Mouse (Mus musculus) NIH3T3 (cell line): ENCODE data around the gene Pmm2.

Source experiments
- DNase-seq: peaks from one replicate; pipeline ENCODE4 v3.0.0-alpha.2; 2012; ENCODE audit warnings: low read depth

The Pmm2 gene

DNA sequence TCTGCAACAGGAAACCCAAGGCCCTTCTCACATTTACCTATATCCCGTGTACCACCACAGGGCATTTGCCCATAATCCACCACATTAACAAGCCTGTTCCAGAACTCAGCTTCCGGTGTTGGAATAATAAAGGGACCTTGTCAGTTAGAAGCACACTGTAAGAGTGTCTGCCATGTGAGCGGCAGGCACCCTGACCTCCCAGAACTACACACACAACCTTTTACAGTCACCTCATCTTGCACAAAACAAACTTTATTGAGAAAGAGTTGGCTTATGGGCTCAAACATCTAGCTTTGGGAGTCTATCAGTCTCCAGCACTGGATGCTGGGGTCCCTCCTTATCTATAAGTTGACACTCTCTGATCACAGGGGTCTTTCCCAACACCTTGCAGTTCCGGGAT lies 20.9 kb downstream of the Pmm2 start:
- DNase-seq, result no peak

- DNase-seq, result no peak
These were observed 21.3 kb downstream of the Pmm2 start for GRCm38 (mm10) chr16:8658764-8659163.

- DNase-seq, result no peak
These were observed 25.5 kb downstream of the Pmm2 start for GRCm38 (mm10) chr16:8663022-8663421.

DNA sequence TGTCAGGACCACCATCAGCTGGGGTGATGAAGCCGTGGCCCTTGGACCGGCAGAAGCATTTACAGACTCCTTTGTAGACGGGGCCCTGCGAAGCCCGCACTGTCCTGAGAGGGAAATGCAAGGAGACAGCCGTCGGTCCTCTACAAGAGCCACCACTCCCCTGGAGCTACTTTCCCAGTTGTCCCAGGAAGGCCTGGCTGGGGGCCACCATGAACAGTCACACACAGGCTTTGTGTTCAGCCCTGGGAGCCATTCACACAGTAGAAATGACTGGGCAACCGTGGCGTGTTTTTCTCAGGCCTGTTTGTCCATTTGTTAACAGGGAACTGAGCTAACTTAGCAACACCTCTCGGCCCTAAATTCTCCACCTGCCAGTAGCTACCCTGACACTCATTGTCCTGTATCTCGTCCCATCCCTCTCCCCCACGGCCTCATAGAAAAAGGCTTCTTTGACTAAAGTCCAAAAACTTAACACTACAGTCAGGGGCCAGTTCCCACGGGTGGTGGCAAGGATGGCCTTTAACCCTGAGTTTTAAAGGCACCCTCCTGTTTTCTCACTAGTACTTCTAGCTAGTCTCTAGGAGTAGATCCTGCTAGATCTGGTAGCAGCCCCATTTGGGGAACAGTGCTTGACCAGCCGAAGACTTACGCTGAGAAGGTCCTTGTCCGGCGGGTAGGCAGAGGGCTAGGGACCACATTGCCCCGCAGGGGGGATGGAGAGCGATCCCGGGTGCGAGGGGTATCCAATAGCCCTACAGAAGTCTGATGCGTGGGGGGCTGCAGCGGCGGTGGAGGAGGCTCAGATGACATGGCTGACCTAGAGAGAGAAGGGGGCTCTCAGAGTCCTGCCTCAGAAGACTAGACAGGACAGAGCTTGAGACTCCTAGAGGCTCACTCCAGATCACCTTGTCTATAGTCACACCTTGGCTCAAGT lies 26.4 kb downstream of the Pmm2 start:
- DNase-seq, result no peak

DNA sequence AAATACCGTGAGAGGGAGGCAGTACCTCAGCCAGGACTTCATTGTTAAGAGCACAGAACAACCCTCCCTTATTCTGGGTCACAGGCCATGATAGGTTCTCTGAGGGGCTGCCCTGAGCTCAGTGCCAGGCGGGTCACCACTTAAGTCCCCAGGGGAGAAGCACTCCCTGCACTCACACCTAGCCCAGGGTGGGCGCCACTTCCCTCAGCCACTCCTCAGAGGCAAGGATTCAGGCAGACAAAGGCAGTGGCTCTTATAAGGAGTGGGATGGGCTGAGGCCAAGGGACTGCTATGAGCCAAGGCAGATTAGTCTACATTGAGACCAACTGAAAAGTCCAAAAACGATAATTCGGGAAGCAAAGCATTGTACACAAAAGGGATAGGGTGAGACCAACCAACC lies 27.9 kb downstream of the Pmm2 start:
- DNase-seq, result no peak

GRCm38 (mm10) chr16:8666452-8666851 lies 29.0 kb downstream of the Pmm2 start:
- DNase-seq, result peak; percentile 68

GRCm38 (mm10) chr16:8667261-8667660 lies 29.8 kb downstream of the Pmm2 start:
- DNase-seq, result peak; percentile 28

GRCm38 (mm10) chr16:8667814-8668213 lies 30.3 kb downstream of the Pmm2 start:
- DNase-seq, result peak; percentile 40

GRCm38 (mm10) chr16:8668386-8668785 lies 30.9 kb downstream of the Pmm2 start:
- DNase-seq, result no peak

GRCm38 (mm10) chr16:8669432-8669831 lies 32.0 kb downstream of the Pmm2 start:
- no peak for DNase-seq

DNA sequence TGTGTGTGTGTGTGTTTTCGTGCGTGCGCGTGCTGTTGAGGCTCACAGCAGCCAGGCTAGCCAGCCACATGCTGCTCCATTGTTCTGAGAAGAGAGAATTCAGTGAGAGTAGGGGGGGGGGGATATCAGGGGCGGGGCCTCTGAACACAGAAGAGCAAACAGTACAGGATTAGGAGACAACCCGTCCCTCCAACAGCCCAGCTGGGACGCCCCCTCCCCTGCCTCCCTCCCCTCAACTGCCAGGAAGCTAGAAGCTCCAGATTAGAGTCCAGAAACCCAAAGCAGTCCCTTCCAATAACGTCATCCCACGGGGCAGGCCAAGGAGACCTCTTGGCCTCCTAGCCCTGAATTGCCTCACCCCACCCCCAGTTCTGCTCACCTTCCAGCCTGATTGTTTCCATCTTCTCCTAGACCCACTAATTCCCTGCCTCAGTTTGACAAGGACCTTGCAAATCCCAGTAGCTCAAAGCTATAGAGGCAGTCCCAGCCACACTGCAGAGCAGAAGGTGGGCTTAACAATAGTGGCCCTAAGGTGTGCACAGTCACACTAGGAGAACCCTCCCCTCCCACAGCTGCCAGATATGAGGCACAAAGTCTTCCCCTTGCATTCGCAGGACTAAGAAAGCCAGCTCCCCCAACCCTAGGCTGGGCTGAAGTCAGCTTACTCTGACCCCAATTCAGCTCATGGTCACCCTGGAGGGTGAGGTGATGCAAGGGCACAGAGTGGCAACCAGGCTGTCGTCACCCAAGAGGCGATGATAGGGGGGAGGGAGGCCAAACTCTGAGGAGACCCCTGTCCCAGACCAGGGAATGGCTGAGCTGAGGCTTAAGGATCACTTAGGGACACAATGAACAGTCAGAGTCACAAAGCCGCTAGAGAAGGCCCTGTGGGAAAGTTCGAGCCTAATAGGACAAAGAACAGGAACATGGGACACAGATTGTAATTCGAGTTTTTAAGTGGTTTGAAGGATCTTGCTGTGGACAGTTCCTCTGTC lies 32.9 kb downstream of the Pmm2 start:
- no peak for DNase-seq

- peak; percentile 97 for DNase-seq
These were observed 34.3 kb downstream of the Pmm2 start, which contains the start of gene Carhsp1 for GRCm38 (mm10) chr16:8671551-8672349. Gene Carhsp1, minus strand, starts transcription at chr16:8672155.

DNA sequence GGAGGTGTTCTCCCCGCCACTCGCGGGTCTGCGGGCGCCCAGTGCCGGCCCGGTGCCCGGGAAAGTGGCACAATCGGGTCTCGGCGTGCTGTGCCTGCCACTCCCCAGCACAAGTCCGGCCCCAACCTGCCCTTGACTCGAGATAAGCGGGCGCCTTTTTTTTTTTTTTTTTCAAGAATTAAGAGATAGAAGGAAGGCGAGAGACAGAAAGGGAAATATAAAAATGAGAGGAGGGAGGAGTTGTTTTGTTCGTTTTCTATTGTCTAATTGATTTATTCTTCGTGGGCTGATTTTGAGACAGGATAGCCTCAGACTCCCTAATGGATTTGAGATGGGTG lies 34.8 kb downstream of the Pmm2 start:
- DNase-seq, result no peak

DNA sequence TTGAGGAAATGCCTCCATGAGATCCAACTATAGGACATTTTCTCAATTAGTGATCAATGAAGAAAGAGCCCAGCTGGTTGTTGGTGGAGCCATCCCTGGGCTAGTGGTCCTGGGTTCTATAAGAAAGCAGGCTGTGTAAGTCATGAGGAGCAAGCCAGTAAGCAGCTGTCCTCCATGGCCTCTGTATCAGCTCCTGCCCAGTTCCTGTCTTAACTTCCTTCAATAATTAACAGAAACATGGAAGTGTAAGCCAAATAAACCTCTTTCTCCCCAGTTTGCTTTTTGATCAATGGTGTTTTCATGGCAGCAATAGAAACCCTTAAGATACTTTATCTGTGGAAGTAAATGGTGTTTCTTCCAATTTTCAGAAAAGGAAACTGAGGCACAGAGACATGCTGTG lies 35.3 kb downstream of the Pmm2 start:
- DNase-seq, result no peak

GRCm38 (mm10) chr16:8673343-8673742 lies 35.9 kb downstream of the Pmm2 start:
- no peak for DNase-seq

- DNase-seq, result peak; percentile 80
These were observed 36.7 kb downstream of the Pmm2 start for GRCm38 (mm10) chr16:8674165-8674564.

GRCm38 (mm10) chr16:8675559-8675958 lies 38.1 kb downstream of the Pmm2 start:
- no peak for DNase-seq

DNA sequence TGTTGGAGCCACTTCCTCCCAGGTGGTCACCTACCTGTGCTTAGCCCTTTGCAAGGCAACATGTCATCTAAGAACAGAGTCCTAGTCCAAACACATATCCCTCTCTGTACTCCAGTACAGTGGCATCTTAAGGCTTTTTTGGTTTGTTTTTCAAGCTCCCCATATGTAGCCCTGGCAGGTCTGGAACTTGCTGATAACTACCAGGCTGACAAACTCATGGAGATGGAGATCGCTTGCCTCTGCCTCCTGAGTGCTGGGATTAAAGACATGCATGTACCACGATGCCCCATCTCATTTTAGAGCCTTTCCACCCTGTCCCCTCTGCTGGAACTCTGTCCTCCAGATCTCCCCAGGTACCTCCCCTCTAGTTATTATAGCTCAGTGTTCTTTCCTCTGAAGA lies 38.8 kb downstream of the Pmm2 start:
- DNase-seq, result no peak

- DNase-seq, result peak; percentile 81
These were observed 39.3 kb downstream of the Pmm2 start for GRCm38 (mm10) chr16:8676800-8677199.

DNA sequence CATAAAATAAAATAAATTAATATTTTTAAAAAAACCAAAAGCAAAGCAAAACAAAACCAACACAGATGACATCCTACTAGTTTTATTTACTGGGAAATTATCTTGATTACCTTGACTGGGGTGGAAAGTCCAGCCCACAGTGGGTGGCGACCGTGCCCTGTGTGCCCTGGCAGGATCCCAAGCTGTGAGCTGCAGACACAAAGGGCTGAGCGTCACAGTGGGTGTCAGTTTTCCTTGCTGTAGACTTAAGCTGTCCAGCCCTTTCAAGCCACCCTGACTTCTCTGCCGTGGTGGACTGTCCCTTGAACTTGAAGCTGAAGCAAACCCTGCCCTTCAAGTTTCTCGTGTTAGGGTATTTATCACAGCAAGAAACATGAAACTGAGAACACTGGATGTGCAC lies 40.6 kb downstream of the Pmm2 start:
- DNase-seq, result no peak

- DNase-seq, result no peak
These were observed 41.2 kb downstream of the Pmm2 start for GRCm38 (mm10) chr16:8678676-8679075.

- DNase-seq, result no peak
These were observed 42.3 kb downstream of the Pmm2 start for GRCm38 (mm10) chr16:8679780-8680179.
